Mouse (Mus musculus) kidney, postnatal 36 days (tissue): ENCODE results near the gene Clk4.

Experiments used
- DNase-seq, 2 experiments: peaks; one replicate each; pipeline ENCODE4 v3.0.0; 2021 to 2022; ENCODE audit warnings: mixed read lengths in 2 of 2

Clk4 gene

DNA sequence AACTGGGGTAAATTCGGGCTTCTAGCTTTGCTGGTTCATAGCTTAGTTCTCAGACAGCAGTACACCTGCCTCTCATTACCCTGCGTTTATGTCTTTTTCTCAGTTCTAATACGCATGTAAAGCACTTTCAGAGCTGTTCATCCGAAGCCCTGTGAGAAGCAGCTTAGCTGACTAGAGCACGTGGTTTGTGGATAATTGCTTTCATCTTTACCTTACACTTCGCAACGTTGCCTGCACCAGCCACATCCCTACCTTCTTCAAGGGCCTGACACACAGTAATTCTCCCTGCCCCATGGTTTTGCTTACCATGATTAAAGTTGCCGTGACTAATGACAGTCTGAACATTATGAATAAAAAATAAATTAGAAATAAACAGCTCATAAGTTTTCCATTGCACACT is 50.3 kb downstream of the Clk4 start:
- no peak for DNase-seq

DNA sequence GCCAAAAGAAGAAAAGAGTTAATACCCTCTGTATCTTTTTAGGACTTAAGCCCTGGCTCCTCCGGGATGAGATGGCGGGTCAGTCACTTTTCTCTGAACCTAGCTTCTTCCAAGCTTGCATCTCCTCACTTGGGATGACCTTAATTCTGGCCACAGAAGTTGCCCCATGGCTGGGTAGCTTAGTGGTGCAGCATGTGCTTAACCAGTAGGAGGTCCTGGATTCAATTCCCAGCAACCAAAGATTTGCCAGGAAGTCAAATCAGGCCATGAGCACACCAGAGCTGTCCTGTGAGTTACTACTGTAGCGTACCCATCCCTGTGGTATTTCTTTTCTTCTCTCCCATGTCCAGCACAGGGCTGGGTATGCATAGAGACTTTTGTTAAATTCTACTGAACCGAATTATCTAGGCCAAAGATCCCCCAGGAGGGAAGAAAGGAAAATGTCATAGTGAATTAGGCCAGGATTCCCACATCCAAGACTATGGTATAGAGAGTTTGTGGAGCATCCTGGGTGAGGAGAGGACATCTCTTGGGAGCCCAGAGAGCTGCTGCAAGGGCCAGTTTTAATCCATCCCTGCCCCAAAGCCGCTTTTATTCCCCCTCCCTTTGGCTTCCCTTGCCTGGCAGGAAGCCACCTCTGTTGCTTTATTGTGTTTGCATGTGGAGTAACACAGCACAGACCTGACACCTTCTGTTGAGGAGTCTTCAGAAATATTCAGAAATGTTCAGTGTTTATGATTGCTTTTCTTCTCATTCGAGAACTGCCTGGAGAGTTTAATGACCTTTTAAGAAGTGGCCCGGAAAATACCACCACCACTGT is 54.7 kb downstream of the Clk4 start:
- no peak for DNase-seq

DNA sequence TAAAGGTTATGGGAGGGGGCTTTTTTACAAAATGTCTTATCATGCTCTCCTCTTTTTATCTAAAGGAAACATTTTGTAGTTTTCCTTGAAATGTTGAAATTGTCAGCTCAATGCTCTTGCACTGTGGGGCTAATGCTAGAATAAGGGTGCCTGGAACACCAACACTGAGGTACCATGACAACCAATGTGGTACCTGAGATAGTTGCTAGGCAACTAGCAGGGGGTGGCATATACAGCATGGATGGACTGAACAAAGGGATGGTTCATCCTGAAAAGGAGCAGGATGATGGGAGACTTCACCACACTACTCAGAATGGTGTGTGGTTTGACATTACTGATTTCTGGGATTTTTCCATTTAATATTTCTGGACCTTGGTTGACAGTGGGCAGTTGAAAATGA is 59.1 kb downstream of the Clk4 start:
- no peak for DNase-seq

DNA sequence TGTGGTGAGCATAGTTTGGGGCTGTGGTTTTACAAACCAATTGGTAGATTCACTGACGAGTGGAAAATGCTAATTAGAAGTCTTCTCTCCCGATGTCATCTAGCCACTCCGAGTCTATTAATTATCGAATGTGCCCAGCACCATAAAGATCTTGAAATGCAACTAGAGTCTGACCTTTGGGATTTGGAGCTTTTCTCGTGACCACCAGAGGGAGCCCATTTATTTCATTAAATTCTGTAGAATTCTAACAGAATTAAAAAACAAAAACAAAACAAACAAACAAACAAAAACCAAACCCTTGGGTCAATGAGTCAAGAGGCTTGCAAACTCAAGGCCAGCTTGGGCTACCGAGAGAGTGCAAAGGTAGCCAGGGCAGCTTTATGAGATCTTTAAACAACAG is 65.4 kb downstream of the Clk4 start:
- peak in 1 of 2 experiments; percentile 23 for DNase-seq

DNA sequence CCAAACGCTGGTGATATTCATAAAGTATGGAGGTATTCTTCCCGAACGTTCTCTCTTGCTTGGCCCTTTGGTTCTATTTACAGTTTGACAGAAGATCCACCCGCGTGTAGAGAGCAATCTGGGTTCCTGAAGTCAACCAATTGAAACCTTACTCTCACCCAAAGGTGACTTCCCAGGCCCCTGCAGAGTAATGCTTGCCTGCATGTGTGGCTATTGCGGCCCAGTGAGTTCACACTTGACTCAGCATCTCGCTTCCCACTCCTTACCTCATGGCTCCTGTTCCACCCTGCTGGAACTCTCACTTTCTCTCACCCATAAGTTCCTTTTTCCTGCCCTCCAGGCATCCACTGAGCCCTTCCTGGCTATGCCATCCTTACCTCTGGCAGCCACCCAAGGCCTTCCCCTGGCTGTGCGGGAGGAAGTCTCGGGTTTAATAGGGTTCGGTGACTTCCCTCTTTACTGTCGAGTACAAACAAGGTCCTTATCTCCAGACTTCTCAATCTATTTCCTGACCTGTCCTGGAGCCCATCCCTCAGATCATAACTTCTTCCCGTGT is 66.9 kb downstream of the Clk4 start:
- DNase-seq: peak in 1 of 2 experiments; percentile 22

DNA sequence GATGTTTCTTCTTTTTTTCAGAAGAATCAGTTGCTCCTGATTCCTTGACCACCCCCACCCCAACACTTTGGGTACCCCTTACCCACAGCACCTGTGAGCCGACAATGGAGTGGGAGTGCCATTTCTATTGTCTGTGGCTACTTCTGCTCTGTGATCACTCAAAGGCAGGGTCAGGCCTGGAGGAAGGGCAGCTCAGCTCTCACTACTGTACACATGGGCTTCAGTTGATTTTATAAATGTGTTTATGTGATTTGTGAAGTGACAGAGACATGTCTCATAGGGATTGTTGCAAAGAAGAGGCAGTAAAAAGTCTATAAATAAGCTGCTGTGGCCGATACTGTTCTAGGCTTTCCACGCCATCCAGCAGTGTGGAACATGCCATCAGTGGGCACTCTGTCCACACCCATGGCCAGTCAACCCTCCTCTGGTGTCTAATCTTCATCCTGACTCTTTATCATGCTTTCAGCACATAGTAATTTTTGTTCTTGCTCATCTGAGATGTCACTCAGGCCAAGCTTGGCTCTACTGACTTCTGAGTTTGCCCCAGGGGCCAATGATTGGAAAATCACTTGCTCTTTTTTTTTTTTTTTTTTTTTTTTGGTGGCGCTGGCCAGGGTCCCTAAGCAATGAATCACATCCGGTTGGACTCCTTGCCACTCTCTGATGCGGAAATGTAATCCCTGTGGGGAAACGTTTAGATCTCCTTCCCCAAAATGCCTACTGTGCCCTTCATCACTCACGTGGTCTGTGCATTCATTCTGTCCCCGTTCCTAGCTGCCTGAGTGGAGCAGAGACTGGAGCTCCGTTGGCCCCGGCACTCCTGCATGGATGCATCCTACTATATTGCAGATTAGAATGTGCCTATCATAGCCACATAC is 68.5 kb downstream of the Clk4 start:
- DNase-seq: no peak
